Mouse (Mus musculus) forebrain, embryonic 13.5 days (tissue): Measurements from ENCODE around the gene Ovgp1. TPM values are rescaled to one million over a fixed set of nuclear protein-coding genes. Genes with fewer than 3 reads are reported as not detected.

ENCODE experiments used
- ATAC-seq: fragments of 200-750 bp; cut with Nextera tagmentation; 2 replicates; pipeline ENCODE4 v1.8.0; 2017
- H3K27ac ChIP-seq: fragments of 300-500 bp; sonication (generic); 2 replicates; pipeline ENCODE4 v1.5.1; 2015; ENCODE audit warnings: inconsistent platforms, mild to moderate bottlenecking, moderate library complexity
- H3K27me3 ChIP-seq: fragments of 300-500 bp; sonication (generic); 2 replicates; pipeline ENCODE4 v1.6.1; 2015; ENCODE audit warnings: mild to moderate bottlenecking, inconsistent platforms
- H3K36me3 ChIP-seq: fragments of 300-500 bp; sonication (generic); 2 replicates; pipeline ENCODE4 v1.6.1; 2015; ENCODE audit warnings: mild to moderate bottlenecking, inconsistent platforms; ENCODE audit not compliant: poor library complexity, severe bottlenecking
- H3K4me1 ChIP-seq: fragments of 300-500 bp; sonication (generic); 2 replicates; pipeline ENCODE4 v1.6.1; 2015; ENCODE audit warnings: inconsistent platforms
- H3K4me2 ChIP-seq: fragments of 300-500 bp; sonication (generic); 2 replicates; pipeline ENCODE4 v1.6.1; 2015; ENCODE audit warnings: inconsistent platforms, mild to moderate bottlenecking, moderate library complexity
- H3K4me3 ChIP-seq: fragments of 300-500 bp; sonication (generic); 2 replicates; pipeline ENCODE4 v1.5.1; 2015; ENCODE audit warnings: mild to moderate bottlenecking, inconsistent platforms
- H3K9ac ChIP-seq: fragments of 300-500 bp; sonication (generic); 2 replicates; pipeline ENCODE4 v1.6.1; 2015; ENCODE audit warnings: mild to moderate bottlenecking, inconsistent platforms
- H3K9me3 ChIP-seq: fragments of 300-500 bp; sonication (generic); replicated peaks from 2 replicates; pipeline ENCODE4 v1.6.1; 2016; ENCODE audit warnings: inconsistent platforms
- WGBS: fragments of 180-500 bp; shearing (Covaris S2); methylation state at CpG from one replicate; pipeline ENCODE4 v1.1.7; 2015; 5-methylcytosine and 5-hydroxymethylcytosine counted together
- polyA plus RNA-seq: library from polyadenylated mRNA; unstranded; fragments of >200 nt; fragmentation: Nextera tagmentation; extraction: Ambion mirVana; gene quantifications from 2 replicates; pipeline ENCODE4 v1.2.1, GENCODE M21; 2015

Gene Ovgp1
- polyA plus RNA-seq = 3.0 and 3.6 TPM in 2 replicates

- Histone ChIP-seq H3K27me3 (no peaks in the 10 kb centered on the region), H3K4me1 (no peaks in the 10 kb centered on the region), H3K9me3 (no peaks in the 10 kb centered on the region), H3K4me2 (no peak within 1 kb of the TSS), H3K9ac (no peak within 1 kb of the TSS), H3K36me3 (peaks cover 23% of the 10 kb centered on the region), H3K4me3 (no peak within 1 kb of the TSS), H3K27ac (no peak within 1 kb of the TSS)
- ATAC-seq = no peak
- 81% methylated on average over 3 of the region's 3 CpGs for WGBS
Observed at GRCm38 (mm10) chr3:105973411-105973810, at the start of gene Ovgp1. Gene Ovgp1, plus strand, starts transcription at chr3:105973711.

GRCm38 (mm10) chr3:105924616-105925015 is 48.9 kb upstream of the Ovgp1 start:
- Histone ChIP-seq H3K9ac (no peak overlapping the region), H3K4me1 (no peaks in the 10 kb centered on the region), H3K9me3 (no peaks in the 10 kb centered on the region), H3K4me2 (no peak overlapping the region), H3K27ac (no peak overlapping the region), H3K4me3 (no peak overlapping the region), H3K27me3 (no peaks in the 10 kb centered on the region), H3K36me3 (no peaks in the 10 kb centered on the region)
- no peak for ATAC-seq
- WGBS = 86% methylated on average over 9 of the region's 9 CpGs

GRCm38 (mm10) chr3:105927561-105928194 is 45.8 kb upstream of the Ovgp1 start:
- WGBS = 87% methylated on average over 7 of the region's 7 CpGs

GRCm38 (mm10) chr3:105928195-105928569 is 45.3 kb upstream of the Ovgp1 start:
- 92% methylated on average over 3 of the region's 3 CpGs for WGBS
- H3K9ac ChIP-seq = no peak overlapping the region

More at GRCm38 (mm10) chr3:105927561-105928194, 45.8 kb upstream of the Ovgp1 start:
- Histone ChIP-seq H3K27ac (no peak overlapping the region), H3K4me3 (no peak overlapping the region), H3K4me2 (no peak overlapping the region), H3K27me3 (no peaks in the 10 kb centered on the region), H3K9ac (no peak overlapping the region), H3K36me3 (no peaks in the 10 kb centered on the region), H3K9me3 (no peaks in the 10 kb centered on the region), H3K4me1 (no peaks in the 10 kb centered on the region)
- no peak for ATAC-seq

GRCm38 (mm10) chr3:105928781-105929180 is 44.7 kb upstream of the Ovgp1 start:
- no peak overlapping the region for H3K4me3 ChIP-seq
- H3K27ac ChIP-seq = no peak overlapping the region
- WGBS = 88% methylated on average over 6 of the region's 6 CpGs
- no peaks in the 10 kb centered on the region for H3K9me3 ChIP-seq
- ATAC-seq = no peak
- no peak overlapping the region for H3K9ac ChIP-seq
- no peak overlapping the region for H3K4me2 ChIP-seq
- H3K27me3 ChIP-seq = no peaks in the 10 kb centered on the region
- no peaks in the 10 kb centered on the region for H3K4me1 ChIP-seq
- H3K36me3 ChIP-seq = no peaks in the 10 kb centered on the region

More at GRCm38 (mm10) chr3:105928195-105928569, 45.3 kb upstream of the Ovgp1 start:
- no peak overlapping the region for H3K4me3 ChIP-seq
- H3K27ac ChIP-seq = no peak overlapping the region
- H3K27me3 ChIP-seq = no peaks in the 10 kb centered on the region
- H3K4me2 ChIP-seq = no peak overlapping the region
- no peaks in the 10 kb centered on the region for H3K4me1 ChIP-seq
- no peak for ATAC-seq
- no peaks in the 10 kb centered on the region for H3K9me3 ChIP-seq
- no peaks in the 10 kb centered on the region for H3K36me3 ChIP-seq

GRCm38 (mm10) chr3:105929821-105930220 is 43.7 kb upstream of the Ovgp1 start:
- no peak for ATAC-seq
- no peaks in the 10 kb centered on the region for H3K36me3 ChIP-seq
- 87% methylated on average over 7 of the region's 7 CpGs for WGBS
- H3K9ac ChIP-seq = no peak overlapping the region
- no peak overlapping the region for H3K4me2 ChIP-seq
- H3K9me3 ChIP-seq = no peaks in the 10 kb centered on the region
- H3K4me1 ChIP-seq = no peaks in the 10 kb centered on the region
- no peak overlapping the region for H3K4me3 ChIP-seq
- H3K27me3 ChIP-seq = no peaks in the 10 kb centered on the region
- H3K27ac ChIP-seq = no peak overlapping the region

GRCm38 (mm10) chr3:105931095-105931494 is 42.4 kb upstream of the Ovgp1 start:
- Histone ChIP-seq H3K36me3 (no peaks in the 10 kb centered on the region), H3K4me1 (no peaks in the 10 kb centered on the region), H3K9me3 (no peaks in the 10 kb centered on the region), H3K4me2 (no peak overlapping the region), H3K27ac (no peak overlapping the region), H3K9ac (no peak overlapping the region), H3K4me3 (no peak overlapping the region), H3K27me3 (no peaks in the 10 kb centered on the region)
- ATAC-seq = no peak
- WGBS = 97% methylated on average over 2 of the region's 2 CpGs

GRCm38 (mm10) chr3:105932240-105933071 is 41.1 kb upstream of the Ovgp1 start, which contains the start of gene I830077J02Rik:
Gene I830077J02Rik, minus strand, starts transcription at chr3:105932664.
- no peak within 1 kb of the TSS for H3K4me3 ChIP-seq
- H3K4me1 ChIP-seq = no peaks in the 10 kb centered on the region
- H3K27ac ChIP-seq = no peak within 1 kb of the TSS
- 86% methylated on average over 8 of the region's 8 CpGs for WGBS
- H3K4me2 ChIP-seq = no peak within 1 kb of the TSS
- H3K9me3 ChIP-seq = no peaks in the 10 kb centered on the region
- ATAC-seq = no peak
- H3K27me3 ChIP-seq = no peaks in the 10 kb centered on the region
- peaks cover 6% of the 10 kb centered on the region for H3K36me3 ChIP-seq
- no peak within 1 kb of the TSS for H3K9ac ChIP-seq

GRCm38 (mm10) chr3:105933926-105934325 is 39.6 kb upstream of the Ovgp1 start:
- no peaks in the 10 kb centered on the region for H3K9me3 ChIP-seq
- no peak overlapping the region for H3K4me3 ChIP-seq
- no peaks in the 10 kb centered on the region for H3K27me3 ChIP-seq
- WGBS = 92% methylated on average over 6 of the region's 6 CpGs
- H3K9ac ChIP-seq = no peak overlapping the region
- ATAC-seq = no peak
- H3K36me3 ChIP-seq = peaks cover 11% of the 10 kb centered on the region
- H3K4me2 ChIP-seq = no peak overlapping the region
- no peaks in the 10 kb centered on the region for H3K4me1 ChIP-seq
- no peak overlapping the region for H3K27ac ChIP-seq

- no peak for ATAC-seq
- H3K27ac ChIP-seq = no peak overlapping the region
Observed at GRCm38 (mm10) chr3:105935033-105935432, 38.5 kb upstream of the Ovgp1 start.

GRCm38 (mm10) chr3:105936111-105936510 is 37.4 kb upstream of the Ovgp1 start:
- H3K4me3 ChIP-seq = no peak overlapping the region
- no peaks in the 10 kb centered on the region for H3K27me3 ChIP-seq
- H3K4me2 ChIP-seq = no peak overlapping the region
- 96% methylated on average over 4 of the region's 4 CpGs for WGBS
- H3K9ac ChIP-seq = no peak overlapping the region
- no peak for ATAC-seq
- no peaks in the 10 kb centered on the region for H3K4me1 ChIP-seq
- H3K9me3 ChIP-seq = no peaks in the 10 kb centered on the region
- no peak overlapping the region for H3K27ac ChIP-seq
- H3K36me3 ChIP-seq = peaks cover 27% of the 10 kb centered on the region

More at GRCm38 (mm10) chr3:105935033-105935432, 38.5 kb upstream of the Ovgp1 start:
- Histone ChIP-seq H3K4me1 (no peaks in the 10 kb centered on the region), H3K4me2 (no peak overlapping the region), H3K4me3 (no peak overlapping the region), H3K36me3 (peaks cover 16% of the 10 kb centered on the region), H3K9ac (no peak overlapping the region), H3K9me3 (no peaks in the 10 kb centered on the region), H3K27me3 (no peaks in the 10 kb centered on the region)
- WGBS = 80% methylated on average over 5 of the region's 5 CpGs

- no peak overlapping the region for H3K27ac ChIP-seq
- no peak overlapping the region for H3K9ac ChIP-seq
- H3K27me3 ChIP-seq = no peaks in the 10 kb centered on the region
- H3K4me1 ChIP-seq = no peaks in the 10 kb centered on the region
- H3K9me3 ChIP-seq = no peaks in the 10 kb centered on the region
- H3K4me2 ChIP-seq = no peak overlapping the region
- no peak overlapping the region for H3K4me3 ChIP-seq
- no peak for ATAC-seq
- WGBS = 92% methylated on average over 7 of the region's 7 CpGs
- H3K36me3 ChIP-seq = peaks cover 78% of the 10 kb centered on the region
Observed at GRCm38 (mm10) chr3:105951348-105951747, 22.2 kb upstream of the Ovgp1 start.
